Mouse (Mus musculus) forebrain, embryonic 16.5 days (tissue): Measurements from ENCODE around the gene Crtac1. TPM values are rescaled to one million over a fixed set of nuclear protein-coding genes. Genes with fewer than 3 reads are reported as not detected.

ENCODE experiments used
- ATAC-seq: fragments of 200-750 bp; cut with Nextera tagmentation; 2 replicates; pipeline ENCODE4 v1.8.0; 2017; ENCODE audit warnings: mild to moderate bottlenecking, moderate library complexity
- H3K27ac ChIP-seq: fragments of 300-500 bp; sonication (generic); 2 replicates; pipeline ENCODE4 v1.5.1; 2014; ENCODE audit warnings: low read length, control low read depth
- H3K27me3 ChIP-seq: fragments of 300-500 bp; sonication (generic); replicated peaks from 2 replicates; pipeline ENCODE4 v1.6.1; 2014; ENCODE audit warnings: low read length; ENCODE audit not compliant: control insufficient read depth, insufficient read depth
- H3K36me3 ChIP-seq: fragments of 300-500 bp; sonication (generic); 2 replicates; pipeline ENCODE4 v1.6.1; 2014; ENCODE audit not compliant: control insufficient read depth, insufficient read depth
- H3K4me1 ChIP-seq: fragments of 300-500 bp; sonication (generic); replicated peaks from 2 replicates; pipeline ENCODE4 v1.6.1; 2014; ENCODE audit warnings: low read length; ENCODE audit not compliant: control insufficient read depth, insufficient read depth
- H3K4me2 ChIP-seq: fragments of 300-500 bp; sonication (generic); 2 replicates; pipeline ENCODE4 v1.6.1; 2014; ENCODE audit warnings: mild to moderate bottlenecking, low read length, control low read depth
- H3K4me3 ChIP-seq: fragments of 300-500 bp; sonication (generic); replicated peaks from 2 replicates; pipeline ENCODE4 v1.5.1; 2014; ENCODE audit warnings: mild to moderate bottlenecking, low read length, control low read depth
- H3K9ac ChIP-seq: fragments of 300-500 bp; sonication (generic); replicated peaks from 2 replicates; pipeline ENCODE4 v1.6.1; 2014; ENCODE audit warnings: low read depth, low read length, control low read depth
- H3K9me3 ChIP-seq: fragments of 300-500 bp; sonication (generic); 2 replicates; pipeline ENCODE4 v1.6.1; 2016; ENCODE audit warnings: low read length; ENCODE audit not compliant: control insufficient read depth
- WGBS: fragments of 180-500 bp; shearing (Covaris S2); extraction: QIAGEN DNeasy Blood & Tissue Kit; methylation state at CpG from one replicate; pipeline ENCODE4 v1.1.7; 2014; 5-methylcytosine and 5-hydroxymethylcytosine counted together
- polyA plus RNA-seq: library from polyadenylated mRNA; unstranded; fragments of >200 nt; fragmentation: Nextera tagmentation; extraction: Ambion mirVana; gene quantifications from 2 replicates; pipeline ENCODE4 v1.2.1, GENCODE M21; 2015

Crtac1 gene
- polyA plus RNA-seq, 1 experiment from 2014 or later, result 24.3 TPM

GRCm38 (mm10) chr19:42377206-42377605 is 54.4 kb downstream of the Crtac1 start:
- H3K27ac ChIP-seq, result no peak overlapping the region
- no peaks in the 10 kb centered on the region for H3K9me3 ChIP-seq
- no peak overlapping the region for H3K4me3 ChIP-seq
- H3K36me3 ChIP-seq, result no peaks in the 10 kb centered on the region
- peaks cover 15% of the 10 kb centered on the region for H3K4me1 ChIP-seq
- H3K9ac ChIP-seq, result no peak overlapping the region
- no peaks in the 10 kb centered on the region; the same call in 1 of the 2 replicates for H3K27me3 ChIP-seq
- no peak overlapping the region for H3K4me2 ChIP-seq
- ATAC-seq, result no peak
- 81% methylated on average over 3 of the region's 3 CpGs for WGBS

GRCm38 (mm10) chr19:42363551-42363950 is 68.0 kb downstream of the Crtac1 start:
- 91% methylated on average over 4 of the region's 4 CpGs for WGBS
- Histone ChIP-seq H3K36me3 (no peaks in the 10 kb centered on the region), H3K4me2 (no peak overlapping the region), H3K4me3 (no peak overlapping the region), H3K4me1 (no peaks in the 10 kb centered on the region), H3K27ac (no peak overlapping the region), H3K27me3 (no peaks in the 10 kb centered on the region), H3K9me3 (no peaks in the 10 kb centered on the region), H3K9ac (no peak overlapping the region)
- ATAC-seq, result no peak

DNA sequence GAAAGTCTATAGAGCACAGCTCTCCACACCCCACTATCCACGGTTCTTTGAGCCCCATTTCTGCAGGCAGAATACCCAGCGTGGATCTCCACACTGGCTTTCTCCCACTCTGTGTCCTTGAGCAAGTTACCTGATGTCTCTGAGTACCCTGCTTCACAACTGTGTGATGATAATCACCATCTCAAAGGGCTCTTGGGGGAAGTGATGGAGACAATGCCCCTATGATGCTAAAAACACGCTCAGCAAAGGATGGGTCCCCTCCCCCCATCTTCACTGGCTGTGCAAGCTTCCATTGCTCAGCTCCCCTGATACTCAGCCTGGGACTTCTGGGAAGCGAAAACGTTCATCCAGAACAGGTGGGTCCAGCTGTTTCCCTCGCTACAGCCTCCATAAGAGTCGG is 73.2 kb downstream of the Crtac1 start:
- WGBS, result 52% methylated on average over 7 of the region's 7 CpGs
- Histone ChIP-seq H3K9ac (no peak overlapping the region), H3K4me2 (no peak overlapping the region), H3K27ac (no peak overlapping the region), H3K4me1 (no peaks in the 10 kb centered on the region; the same call in 1 of the 2 replicates), H3K4me3 (no peak overlapping the region), H3K27me3 (no peaks in the 10 kb centered on the region), H3K36me3 (no peaks in the 10 kb centered on the region), H3K9me3 (no peaks in the 10 kb centered on the region)
- ATAC-seq, result no peak

DNA sequence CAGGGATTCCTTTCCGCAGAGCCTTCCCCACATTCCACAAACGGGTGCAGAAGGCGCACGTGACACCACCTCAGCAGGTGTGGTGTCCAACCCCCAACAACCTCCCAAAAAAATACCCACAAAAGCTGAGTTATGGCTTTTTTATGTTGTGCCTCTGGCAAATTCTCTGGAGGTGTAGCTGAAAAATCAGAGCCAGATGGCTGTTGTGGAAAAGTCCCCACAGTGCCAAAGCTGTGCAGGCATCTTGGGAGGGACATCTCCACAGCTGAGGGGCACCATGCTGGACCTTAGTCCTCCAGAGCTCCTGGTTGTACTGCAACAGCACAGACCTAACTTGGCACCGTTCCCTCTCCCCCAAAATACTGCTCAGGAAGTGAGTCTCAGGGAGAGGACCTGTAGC is 74.7 kb downstream of the Crtac1 start:
- no peak overlapping the region for H3K4me2 ChIP-seq
- H3K9ac ChIP-seq, result no peak overlapping the region
- no peak overlapping the region for H3K27ac ChIP-seq
- no peaks in the 10 kb centered on the region; the same call in 1 of the 2 replicates for H3K4me1 ChIP-seq
- ATAC-seq, result no peak
- H3K9me3 ChIP-seq, result no peaks in the 10 kb centered on the region
- WGBS, result 88% methylated on average over 5 of the region's 5 CpGs
- H3K4me3 ChIP-seq, result no peak overlapping the region
- H3K36me3 ChIP-seq, result no peaks in the 10 kb centered on the region
- H3K27me3 ChIP-seq, result no peaks in the 10 kb centered on the region

DNA sequence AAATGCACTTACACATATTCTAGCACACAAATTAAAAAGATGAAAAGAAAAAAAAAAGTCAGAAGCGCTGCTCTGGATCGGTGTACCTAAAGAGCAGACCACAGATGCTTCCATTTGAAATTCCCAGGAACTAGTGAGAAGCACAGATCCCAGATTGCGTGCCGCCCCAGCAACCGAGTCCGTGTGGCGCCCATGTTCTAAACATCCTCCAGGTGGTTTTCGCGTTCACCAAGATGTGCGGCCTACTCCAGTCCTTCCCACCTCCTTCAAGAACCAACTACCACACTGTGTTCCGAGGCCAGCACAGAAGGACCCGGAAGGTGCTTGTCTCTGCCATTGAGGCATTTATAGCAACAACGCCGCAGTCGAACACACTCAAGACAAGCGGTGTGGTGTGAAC is 76.1 kb downstream of the Crtac1 start:
- Histone ChIP-seq H3K36me3 (no peaks in the 10 kb centered on the region), H3K4me1 (no peaks in the 10 kb centered on the region; the same call in 1 of the 2 replicates), H3K4me2 (no peak overlapping the region), H3K27ac (no peak overlapping the region), H3K4me3 (no peak overlapping the region), H3K9ac (no peak overlapping the region), H3K9me3 (no peaks in the 10 kb centered on the region), H3K27me3 (no peaks in the 10 kb centered on the region)
- 90% methylated on average over 16 of the region's 16 CpGs for WGBS
- no peak for ATAC-seq

- Histone ChIP-seq H3K27ac (no peak overlapping the region), H3K4me3 (no peak overlapping the region), H3K4me2 (no peak overlapping the region), H3K9me3 (no peaks in the 10 kb centered on the region), H3K9ac (no peak overlapping the region), H3K36me3 (no peaks in the 10 kb centered on the region), H3K27me3 (no peaks in the 10 kb centered on the region), H3K4me1 (no peaks in the 10 kb centered on the region)
- WGBS, result 41% methylated on average over 6 of the region's 6 CpGs
- ATAC-seq, result no peak
Measured at GRCm38 (mm10) chr19:42341183-42341582, 90.4 kb downstream of the Crtac1 start.

- ATAC-seq, result peak; percentile 62
- peaks cover 6% of the 10 kb centered on the region; the same call in 1 of the 2 replicates for H3K4me1 ChIP-seq
- WGBS, result 25% methylated on average over 9 of the region's 9 CpGs
- no peak overlapping the region for H3K4me2 ChIP-seq
- H3K36me3 ChIP-seq, result no peaks in the 10 kb centered on the region
- H3K9ac ChIP-seq, result no peak overlapping the region
- H3K4me3 ChIP-seq, result no peak overlapping the region
- H3K27ac ChIP-seq, result no peak overlapping the region
- H3K27me3 ChIP-seq, result peaks cover 2% of the 10 kb centered on the region; the same call in 1 of the 2 replicates
- H3K9me3 ChIP-seq, result no peaks in the 10 kb centered on the region
Measured at GRCm38 (mm10) chr19:42332081-42332736, 99.4 kb downstream of the Crtac1 start.

DNA sequence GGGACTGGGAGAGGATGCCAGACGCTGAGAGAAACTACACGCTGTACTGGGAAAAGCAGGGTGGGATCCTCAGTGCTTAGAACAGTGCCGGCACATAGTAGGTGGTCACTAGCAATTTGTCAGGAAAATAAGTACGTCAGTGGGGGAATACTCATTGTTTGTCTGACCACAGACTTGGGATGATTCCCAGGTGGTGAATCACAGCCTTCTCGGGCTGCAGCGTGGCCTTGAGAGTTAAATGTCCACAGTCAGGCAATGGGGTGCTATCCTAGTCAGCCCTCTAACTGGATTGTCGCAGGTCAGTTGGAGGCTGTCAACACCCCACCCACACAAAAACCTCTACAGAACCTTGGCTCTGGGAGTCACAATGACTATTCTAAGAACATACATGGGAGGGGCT is 100.1 kb downstream of the Crtac1 start:
- H3K4me1 ChIP-seq, result peaks cover 6% of the 10 kb centered on the region; the same call in 1 of the 2 replicates
- H3K4me3 ChIP-seq, result no peak overlapping the region
- no peak overlapping the region for H3K27ac ChIP-seq
- H3K9ac ChIP-seq, result no peak overlapping the region
- ATAC-seq, result no peak
- no peak overlapping the region for H3K4me2 ChIP-seq
- peaks cover 2% of the 10 kb centered on the region; the same call in 1 of the 2 replicates for H3K27me3 ChIP-seq
- WGBS, result 75% methylated on average over 7 of the region's 7 CpGs
- no peaks in the 10 kb centered on the region for H3K36me3 ChIP-seq
- no peaks in the 10 kb centered on the region for H3K9me3 ChIP-seq

GRCm38 (mm10) chr19:42328160-42328559 is 103.4 kb downstream of the Crtac1 start:
- Histone ChIP-seq H3K36me3 (no peaks in the 10 kb centered on the region), H3K9me3 (no peaks in the 10 kb centered on the region), H3K4me1 (peaks cover 6% of the 10 kb centered on the region; the same call in 1 of the 2 replicates), H3K27ac (no peak overlapping the region), H3K4me3 (no peak overlapping the region), H3K27me3 (peaks cover 2% of the 10 kb centered on the region; the same call in 1 of the 2 replicates), H3K4me2 (no peak overlapping the region), H3K9ac (no peak overlapping the region)
- no peak for ATAC-seq
- WGBS, result 61% methylated on average over 9 of the region's 9 CpGs
